Mouse (Mus musculus): ENCODE measurements at regions not wholly inside any gene's neighbourhood (a gene's known extent, or its start where the extent isn't known, plus 50 kb on each side); places are given as distances from the start of the nearest gene placed in this dataset.

- DNase-seq (ENCODE audit: low spot score) = no peak
These were observed 64.5 kb upstream of the Lmo2 start for GRCm38 (mm10) chr2:103893159-103893740.

GRCm38 (mm10) chr2:103893805-103894204, 64.0 kb upstream of the Lmo2 start:
- no peak for DNase-seq (ENCODE audit: low spot score)

DNA sequence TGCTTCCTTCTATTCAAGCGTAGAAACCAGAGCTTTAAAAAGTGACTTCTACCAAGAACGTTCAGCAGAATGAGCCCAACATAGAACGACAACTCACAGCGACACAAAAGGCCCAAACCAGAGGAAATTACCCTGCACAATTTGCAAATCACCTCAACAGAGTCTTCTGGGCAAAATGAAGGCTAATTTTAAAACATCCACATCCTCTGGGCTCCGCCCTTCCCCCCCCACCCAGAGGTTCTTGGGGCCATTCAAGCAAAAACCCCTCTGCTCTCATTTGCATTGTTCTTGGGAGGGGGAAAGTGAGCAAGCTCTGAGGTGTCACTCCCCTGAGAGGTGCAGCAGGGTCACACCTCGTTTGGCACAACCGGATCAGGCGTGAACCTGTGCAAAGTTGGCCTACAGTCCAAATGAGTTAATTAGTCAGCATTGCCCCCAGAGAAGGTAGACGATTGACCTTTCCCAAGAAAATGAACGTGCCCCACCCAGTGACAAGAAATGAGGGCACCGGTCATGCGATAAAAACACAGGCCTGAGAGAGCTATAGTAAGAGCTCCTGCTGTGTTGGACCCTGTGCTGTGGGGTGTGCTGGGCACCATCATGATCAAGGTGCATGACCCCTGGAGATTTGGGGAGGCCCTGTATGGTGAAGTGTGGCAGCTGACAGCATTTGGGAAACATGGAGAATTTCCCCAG, 62.7 kb upstream of the Lmo2 start:
- DNase-seq (ENCODE audit: low spot score) = no peak

GRCm38 (mm10) chr2:103896160-103896559, 61.6 kb upstream of the Lmo2 start:
- DNase-seq (ENCODE audit: low spot score) = no peak

- no peak for DNase-seq (ENCODE audit: low spot score)
These were observed 61.0 kb upstream of the Lmo2 start for GRCm38 (mm10) chr2:103896814-103897213.

- no peak for DNase-seq (ENCODE audit: low spot score)
These were observed 58.1 kb upstream of the Lmo2 start for GRCm38 (mm10) chr2:103899713-103900112.

DNA sequence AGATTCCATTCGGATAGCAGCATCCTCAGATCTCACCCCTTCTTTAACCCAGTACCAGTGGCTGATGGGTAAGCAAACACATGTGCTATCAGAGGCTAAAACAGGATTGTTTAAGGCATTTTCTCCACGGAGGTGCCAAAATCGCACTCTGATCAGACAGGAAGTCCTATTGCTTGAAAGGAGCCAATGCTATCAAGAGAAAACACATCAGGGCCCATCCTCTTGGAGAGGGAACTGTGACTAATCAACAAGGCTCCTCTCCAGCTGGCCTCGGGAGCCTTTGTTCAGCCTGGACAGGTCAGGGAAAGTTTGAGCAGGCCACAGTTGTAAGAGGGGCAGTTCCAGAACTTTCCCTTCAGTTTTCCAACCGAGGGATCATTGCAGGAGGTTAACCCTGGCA, 57.4 kb upstream of the Lmo2 start:
- DNase-seq (ENCODE audit: low spot score) = no peak

- DNase-seq (ENCODE audit: low spot score) = no peak
These were observed 56.3 kb upstream of the Lmo2 start for GRCm38 (mm10) chr2:103901457-103901856.

DNA sequence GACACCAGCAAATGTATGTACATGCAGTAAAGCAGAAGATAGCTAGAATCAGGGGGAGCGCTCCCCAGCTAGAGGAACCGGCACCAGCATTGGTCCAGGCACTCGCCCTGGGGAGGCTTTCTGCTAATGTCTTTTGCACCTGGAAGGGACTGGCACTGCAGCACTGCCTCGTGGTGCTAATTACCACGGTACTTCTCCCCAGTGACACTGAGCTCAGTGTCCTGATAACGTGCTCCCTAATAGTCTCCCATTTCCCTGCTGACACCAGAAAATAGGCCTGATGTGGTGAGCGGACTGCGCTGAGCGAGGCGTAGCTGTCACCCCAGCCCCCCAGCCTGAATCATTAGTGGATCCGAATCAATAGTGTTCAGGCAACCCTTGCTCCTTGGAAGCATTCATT, 55.0 kb upstream of the Lmo2 start:
- DNase-seq (ENCODE audit: low spot score) = no peak

DNA sequence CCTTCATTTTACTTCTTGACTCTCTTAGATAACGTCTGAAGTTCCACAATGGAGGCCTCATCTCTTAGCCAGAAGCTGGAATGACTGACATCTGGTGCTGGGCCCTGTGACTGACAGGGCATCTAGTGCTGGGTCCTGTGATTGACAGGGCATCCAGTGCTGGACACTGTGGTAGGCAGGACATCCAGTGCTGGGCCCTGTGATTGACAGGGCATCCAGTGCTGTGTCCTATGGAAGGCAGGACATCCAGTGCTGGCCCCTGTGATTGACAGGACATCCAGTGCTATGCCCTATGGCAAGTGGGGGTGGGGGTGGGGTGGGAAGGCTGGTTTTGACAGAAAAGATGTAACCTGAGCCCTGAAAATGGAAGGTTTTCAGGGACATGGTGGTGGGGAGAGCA, 52.1 kb upstream of the Lmo2 start:
- DNase-seq (ENCODE audit: low spot score) = no peak

- no peak for DNase-seq (ENCODE audit: low spot score)
These were observed 51.1 kb upstream of the Lmo2 start for GRCm38 (mm10) chr2:103906581-103907184.
